Mouse (Mus musculus): ENCODE measurements around the gene Ccser2. TPM values are rescaled to one million over a fixed set of nuclear protein-coding genes. Genes with fewer than 3 reads are reported as not detected.

The Ccser2 gene
- total RNA-seq, 2 experiments from 2014 or later, result 83.8 to 85.8 TPM

DNA sequence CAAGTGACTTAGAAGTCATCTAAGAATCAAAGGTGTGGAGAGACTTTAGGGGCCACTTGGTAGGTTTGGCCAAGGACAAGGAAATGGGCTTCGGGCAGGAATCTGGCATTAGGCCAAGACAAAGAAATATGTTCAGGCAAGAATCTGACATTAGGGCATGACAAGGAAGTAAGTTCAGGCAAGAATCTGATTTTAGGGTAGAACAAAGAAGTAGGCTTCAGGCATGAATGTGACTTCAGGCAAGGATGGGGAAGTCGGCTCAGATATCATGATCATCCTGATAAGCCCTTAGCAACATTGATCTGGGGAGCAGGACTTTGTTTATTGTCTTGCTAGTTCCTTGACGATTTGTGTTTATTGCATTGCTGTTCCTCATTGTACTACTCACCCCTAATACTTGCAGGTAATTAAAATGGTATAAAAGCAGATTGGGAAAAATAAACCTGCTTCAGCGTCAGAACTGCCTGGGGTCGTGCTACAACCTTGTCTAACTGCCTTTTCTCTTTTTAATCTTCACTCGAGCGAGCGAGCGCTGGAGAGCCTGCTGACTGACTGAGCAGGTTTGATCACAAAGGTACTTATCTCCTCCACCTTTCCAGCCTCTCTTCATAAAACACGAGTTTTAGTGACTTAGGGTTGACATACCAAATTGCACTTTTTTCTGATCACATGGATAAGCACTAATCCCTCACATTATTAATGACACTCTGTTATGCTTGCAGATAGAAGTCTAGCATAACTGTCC lies 35.8 kb downstream of the Ccser2 start:
- no peak overlapping the region for H3K27ac ChIP-seq
- DNase-seq (ENCODE audit: extremely low spot score in 1 of 2, low spot score in 2 of 2), result no peak
- H3K4me3 ChIP-seq, result no peak overlapping the region
- no peak for TF ChIP-seq CTCF (IDR thresholded peaks at IDR 0.05)
- intact Hi-C loops (cut with DNase I), result no loop called here

- no peak for DNase-seq (ENCODE audit: extremely low spot score in 1 of 2, low spot score in 2 of 2)
- intact Hi-C loops (cut with DNase I), result no loop called here
- no peak overlapping the region for H3K27ac ChIP-seq
- H3K4me3 ChIP-seq, result no peak overlapping the region
- no peak for TF ChIP-seq CTCF (IDR thresholded peaks at IDR 0.05)
Measured at GRCm38 (mm10) chr14:36932038-36932437, 36.5 kb downstream of the Ccser2 start.

DNA sequence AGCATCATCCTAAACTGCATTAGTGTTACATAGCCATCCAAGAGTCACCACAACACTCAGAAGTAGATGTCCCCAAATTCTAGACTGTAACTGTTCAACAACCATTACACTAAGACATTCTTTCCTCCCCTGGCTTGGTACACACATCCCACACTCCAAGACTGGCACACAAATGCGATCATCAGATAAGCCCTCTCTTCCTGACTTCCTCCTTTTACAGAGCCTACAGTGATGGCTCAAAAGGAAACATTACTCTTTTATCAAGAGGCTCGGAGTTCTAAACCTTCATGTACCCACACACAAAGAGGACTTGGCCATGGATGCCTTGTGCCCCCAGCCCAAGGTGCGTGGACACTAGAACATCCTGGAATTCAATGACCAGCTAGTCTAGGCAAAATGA lies 45.2 kb downstream of the Ccser2 start:
- intact Hi-C loops (cut with DNase I), result no loop called here
- no peak overlapping the region for H3K4me3 ChIP-seq
- no peak for TF ChIP-seq CTCF (IDR thresholded peaks at IDR 0.05)
- no peak overlapping the region for H3K27ac ChIP-seq
- DNase-seq (ENCODE audit: extremely low spot score in 1 of 2, low spot score in 2 of 2), result no peak

- TF ChIP-seq CTCF (IDR thresholded peaks at IDR 0.05), result no peak
- DNase-seq (ENCODE audit: extremely low spot score in 1 of 2, low spot score in 2 of 2), result no peak
- intact Hi-C loops (cut with DNase I), result no loop called here
Measured at GRCm38 (mm10) chr14:36921346-36922049, 47.1 kb downstream of the Ccser2 start.

GRCm38 (mm10) chr14:36919886-36920285 lies 48.7 kb downstream of the Ccser2 start:
- TF ChIP-seq CTCF (IDR thresholded peaks at IDR 0.05), result no peak
- peak overlapping the region; percentile 91 for H3K27ac ChIP-seq
- intact Hi-C loops (cut with DNase I), result loop anchor here (5.0 kb wide), 1 partner anchor 38 kb away; no protein-coding TSS in a partner anchor
- no peak for DNase-seq (ENCODE audit: extremely low spot score in 1 of 2, low spot score in 2 of 2)
- no peak overlapping the region for H3K4me3 ChIP-seq

More at GRCm38 (mm10) chr14:36921346-36922049, 47.1 kb downstream of the Ccser2 start:
- Histone ChIP-seq H3K4me3 (no peak overlapping the region), H3K27ac (no peak overlapping the region)

DNA sequence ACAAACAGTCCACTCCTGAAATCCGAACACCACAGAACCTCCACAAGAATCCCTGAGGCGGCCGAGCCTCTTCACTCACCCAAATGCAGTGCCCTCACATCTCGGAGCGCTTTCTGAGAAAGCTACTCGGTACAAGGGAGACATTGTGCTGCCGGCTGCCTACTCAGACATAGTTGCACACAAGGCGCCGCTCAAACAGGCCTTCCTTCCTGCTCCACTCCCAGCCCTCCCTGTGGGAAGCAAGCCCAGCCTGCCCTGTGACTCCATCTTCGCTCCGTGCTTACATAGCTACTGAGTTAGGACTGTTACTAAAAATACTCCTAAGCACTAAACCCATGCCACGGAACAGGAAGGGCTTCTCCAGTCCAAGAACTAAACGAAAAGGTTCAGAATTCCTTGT lies 49.4 kb downstream of the Ccser2 start:
- DNase-seq (ENCODE audit: extremely low spot score in 1 of 2, low spot score in 2 of 2), result peak; percentile 66 to 67
- Histone ChIP-seq H3K4me3 (peak overlapping the region; percentile 47), H3K27ac (peak overlapping the region; percentile 91)
- intact Hi-C loops (cut with DNase I), result loop anchor here (5.0 kb wide), 1 partner anchor 37 kb away; no protein-coding TSS in a partner anchor
- TF ChIP-seq CTCF (IDR thresholded peaks at IDR 0.05), result no peak

GRCm38 (mm10) chr14:36915203-36915602 lies 53.4 kb downstream of the Ccser2 start:
- intact Hi-C loops (cut with DNase I), result loop anchor here (5.0 kb wide), 1 partner anchor 33 kb away; no protein-coding TSS in a partner anchor
- H3K4me3 ChIP-seq, result no peak overlapping the region
- no peak overlapping the region for H3K27ac ChIP-seq
- DNase-seq (ENCODE audit: extremely low spot score in 1 of 2, low spot score in 2 of 2), result no peak
- no peak for TF ChIP-seq CTCF (IDR thresholded peaks at IDR 0.05)

- Histone ChIP-seq H3K27ac (no peak overlapping the region), H3K4me3 (no peak overlapping the region)
- DNase-seq (ENCODE audit: extremely low spot score in 1 of 2, low spot score in 2 of 2), result no peak
- intact Hi-C loops (cut with DNase I), result loop anchor here (5.0 kb wide), 1 partner anchor 32 kb away; no protein-coding TSS in a partner anchor
- no peak for TF ChIP-seq CTCF (IDR thresholded peaks at IDR 0.05)
Measured at GRCm38 (mm10) chr14:36914473-36915005, 54.0 kb downstream of the Ccser2 start.

- DNase-seq (ENCODE audit: extremely low spot score in 1 of 2, low spot score in 2 of 2), result no peak
- no peak for TF ChIP-seq CTCF (IDR thresholded peaks at IDR 0.05)
- Histone ChIP-seq H3K27ac (no peak overlapping the region), H3K4me3 (no peak overlapping the region)
- intact Hi-C loops (cut with DNase I), result no loop called here
Measured at GRCm38 (mm10) chr14:36911738-36912137, 56.8 kb downstream of the Ccser2 start.

DNA sequence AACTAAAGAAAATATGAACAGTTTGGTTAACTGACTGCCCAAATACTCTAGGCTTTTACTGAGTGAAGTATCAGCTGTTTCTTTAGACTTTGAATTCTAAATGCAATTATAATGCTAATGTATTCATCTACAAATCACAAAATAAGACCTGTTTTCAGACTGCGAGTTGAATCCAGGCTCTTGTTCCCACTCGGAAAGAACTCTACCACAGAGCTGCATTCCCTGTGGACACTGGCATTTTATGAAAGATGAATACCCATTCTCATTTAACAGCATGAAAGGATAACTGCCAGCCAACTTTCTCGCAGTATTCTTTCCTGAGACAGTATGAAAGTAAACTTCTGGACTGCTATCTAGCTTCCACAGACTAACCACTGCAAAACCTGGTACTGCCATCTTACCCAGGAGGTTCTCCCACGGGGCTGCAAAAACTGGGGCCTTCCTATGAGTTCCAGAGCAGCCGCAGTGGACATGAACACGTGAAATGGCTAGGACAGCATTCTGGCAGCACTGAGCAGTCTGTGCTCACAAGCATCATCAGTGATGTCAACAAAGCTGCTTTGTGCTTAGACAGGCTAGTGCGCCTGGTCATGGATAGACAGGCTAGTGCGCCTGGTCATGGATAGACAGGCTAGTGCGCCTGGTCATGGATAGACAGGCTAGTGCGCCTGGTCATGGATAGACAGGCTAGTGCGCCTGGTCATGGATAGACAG lies 62.6 kb downstream of the Ccser2 start:
- DNase-seq (ENCODE audit: extremely low spot score in 1 of 2, low spot score in 2 of 2), result no peak
- Histone ChIP-seq H3K27ac (peak overlapping the region; percentile 28; the same call in 1 of the 2 replicates), H3K4me3 (no peak overlapping the region)
- intact Hi-C loops (cut with DNase I), result no loop called here
- TF ChIP-seq CTCF (IDR thresholded peaks at IDR 0.05), result no peak

DNA sequence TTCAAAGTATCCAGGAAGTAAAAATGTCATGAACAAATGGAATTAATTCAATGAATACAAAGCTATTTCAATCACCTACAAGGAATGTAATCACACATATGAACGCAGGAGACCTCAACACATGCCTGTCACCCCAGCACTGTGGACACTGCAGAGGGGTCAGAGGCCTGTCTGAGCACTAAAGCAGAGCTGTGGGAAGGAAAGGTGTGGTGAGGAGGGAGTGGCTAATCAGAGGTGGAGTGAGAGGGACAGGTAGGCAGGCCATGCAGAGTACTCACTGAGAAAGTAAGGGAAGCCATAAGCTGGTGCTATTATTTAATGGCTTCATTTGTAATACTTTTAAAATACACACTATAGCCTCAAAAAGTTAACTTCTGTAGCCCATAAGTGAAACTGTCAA lies 64.4 kb downstream of the Ccser2 start:
- intact Hi-C loops (cut with DNase I), result no loop called here
- DNase-seq (ENCODE audit: extremely low spot score in 1 of 2, low spot score in 2 of 2), result no peak
- H3K27ac ChIP-seq, result no peak overlapping the region
- no peak for TF ChIP-seq CTCF (IDR thresholded peaks at IDR 0.05)
- H3K4me3 ChIP-seq, result no peak overlapping the region

Measured in left cerebral cortex, adult 2 months (tissue).